Mouse (Mus musculus) midbrain, embryonic 11.5 days (tissue): ENCODE measurements at regions not wholly inside any gene's neighbourhood (a gene's known extent, or its start where the extent isn't known, plus 50 kb on each side); places are given as distances from the start of the nearest gene placed in this dataset.

ENCODE experiments used
- ATAC-seq: fragments of 200-750 bp; cut with Nextera tagmentation; 2 replicates; pipeline ENCODE4 v1.8.0; 2017; ENCODE audit warnings: moderate TSS enrichment, moderate library complexity; ENCODE audit not compliant: low FRiP score
- DNase-seq: peaks from one replicate; pipeline ENCODE4 v3.0.0; 2015; ENCODE audit warnings: low spot score; ENCODE audit errors: missing footprints
- H3K27ac ChIP-seq: fragments of 300-500 bp; sonication (generic); 2 replicates; pipeline ENCODE4 v1.5.1; 2014; ENCODE audit warnings: low read depth, low read length
- H3K27me3 ChIP-seq: fragments of 300-500 bp; sonication (generic); 2 replicates; pipeline ENCODE4 v1.6.1; 2014; ENCODE audit warnings: mild to moderate bottlenecking, low read length, moderate library complexity, mixed read lengths; ENCODE audit not compliant: control insufficient read depth, insufficient read depth
- H3K36me3 ChIP-seq: fragments of 300-500 bp; sonication (generic); 2 replicates; pipeline ENCODE4 v1.6.1; 2014; ENCODE audit warnings: mild to moderate bottlenecking, low read length, moderate library complexity, mixed read lengths; ENCODE audit not compliant: control insufficient read depth, insufficient read depth
- H3K4me1 ChIP-seq: fragments of 300-500 bp; sonication (generic); 2 replicates; pipeline ENCODE4 v1.6.1; 2014; ENCODE audit warnings: low read length; ENCODE audit not compliant: control insufficient read depth, insufficient read depth
- H3K4me2 ChIP-seq: fragments of 300-500 bp; sonication (generic); 2 replicates; pipeline ENCODE4 v1.6.1; 2014; ENCODE audit warnings: mild to moderate bottlenecking, moderate library complexity
- H3K4me3 ChIP-seq: fragments of 300-500 bp; sonication (generic); 2 replicates; pipeline ENCODE4 v1.5.1; 2014; ENCODE audit warnings: low read depth, low read length
- H3K9ac ChIP-seq: fragments of 300-500 bp; sonication (generic); 2 replicates; pipeline ENCODE4 v1.6.1; 2014; ENCODE audit warnings: low read length
- H3K9me3 ChIP-seq: fragments of 300-500 bp; sonication (generic); 2 replicates; pipeline ENCODE4 v1.6.1; 2016; ENCODE audit warnings: low read length; ENCODE audit not compliant: control insufficient read depth
- WGBS: fragments of 180-500 bp; shearing (Covaris S2); extraction: QIAGEN DNeasy Blood & Tissue Kit; methylation state at CpG from one replicate; pipeline ENCODE4 v1.1.7; 2014; 5-methylcytosine and 5-hydroxymethylcytosine counted together

- Histone ChIP-seq H3K27ac (no peak overlapping the region), H3K9ac (no peak overlapping the region), H3K4me2 (no peak overlapping the region), H3K9me3 (no peaks in the 10 kb centered on the region), H3K27me3 (no peaks in the 10 kb centered on the region), H3K4me1 (no peaks in the 10 kb centered on the region), H3K4me3 (no peak overlapping the region), H3K36me3 (no peaks in the 10 kb centered on the region)
- WGBS = 33% methylated on average over 4 of the region's 4 CpGs
- DNase-seq (no peak), ATAC-seq (no peak)
These were observed 54.8 kb upstream of the Pkdcc start for GRCm38 (mm10) chr17:83160296-83160695.

GRCm38 (mm10) chr17:83161731-83162130 lies 53.4 kb upstream of the Pkdcc start:
- no peak overlapping the region for H3K9ac ChIP-seq
- no peaks in the 10 kb centered on the region for H3K27me3 ChIP-seq
- H3K4me3 ChIP-seq = no peak overlapping the region
- DNase-seq (no peak), ATAC-seq (no peak)
- no peaks in the 10 kb centered on the region for H3K36me3 ChIP-seq
- H3K4me1 ChIP-seq = peaks cover 2% of the 10 kb centered on the region; the same call in 1 of the 2 replicates
- H3K27ac ChIP-seq = no peak overlapping the region
- H3K4me2 ChIP-seq = no peak overlapping the region
- 76% methylated on average over 2 of the region's 2 CpGs for WGBS
- no peaks in the 10 kb centered on the region for H3K9me3 ChIP-seq

- H3K27ac ChIP-seq = no peak overlapping the region
- no peaks in the 10 kb centered on the region for H3K9me3 ChIP-seq
- 59% methylated on average over 9 of the region's 9 CpGs for WGBS
- H3K27me3 ChIP-seq = no peaks in the 10 kb centered on the region
- no peak overlapping the region for H3K4me2 ChIP-seq
- no peaks in the 10 kb centered on the region for H3K36me3 ChIP-seq
- peaks cover 4% of the 10 kb centered on the region; the same call in 1 of the 2 replicates for H3K4me1 ChIP-seq
- no peak overlapping the region for H3K4me3 ChIP-seq
- H3K9ac ChIP-seq = no peak overlapping the region
- ATAC-seq = no peak
- no peak for DNase-seq
These were observed 51.0 kb upstream of the Pkdcc start for GRCm38 (mm10) chr17:83163952-83164560.

GRCm38 (mm10) chr17:83164728-83165127 lies 50.4 kb upstream of the Pkdcc start:
- H3K4me1 ChIP-seq = peaks cover 4% of the 10 kb centered on the region; the same call in 1 of the 2 replicates

GRCm38 (mm10) chr17:83165140-83165539 lies 50.0 kb upstream of the Pkdcc start:
- Histone ChIP-seq H3K36me3 (no peaks in the 10 kb centered on the region), H3K4me1 (peaks cover 4% of the 10 kb centered on the region; the same call in 1 of the 2 replicates), H3K9me3 (no peaks in the 10 kb centered on the region), H3K4me3 (no peak overlapping the region), H3K4me2 (no peak overlapping the region), H3K27me3 (no peaks in the 10 kb centered on the region), H3K27ac (no peak overlapping the region), H3K9ac (no peak overlapping the region)
- DNase-seq = no peak
- 67% methylated on average over 4 of the region's 4 CpGs for WGBS
- no peak for ATAC-seq

More at GRCm38 (mm10) chr17:83164728-83165127, 50.4 kb upstream of the Pkdcc start:
- no peak overlapping the region for H3K9ac ChIP-seq
- H3K27me3 ChIP-seq = no peaks in the 10 kb centered on the region
- 31% methylated on average over 4 of the region's 4 CpGs for WGBS
- H3K36me3 ChIP-seq = no peaks in the 10 kb centered on the region
- no peak overlapping the region for H3K4me2 ChIP-seq
- no peak for ATAC-seq
- no peak overlapping the region for H3K27ac ChIP-seq
- H3K4me3 ChIP-seq = no peak overlapping the region
- DNase-seq = no peak
- H3K9me3 ChIP-seq = no peaks in the 10 kb centered on the region
